Mouse (Mus musculus) embryonic facial prominence, embryonic 14.5 days (tissue): Measurements from ENCODE around the gene Hoxa13. TPM values are rescaled to one million over a fixed set of nuclear protein-coding genes. Genes with fewer than 3 reads are reported as not detected.

ENCODE experiments used
- ATAC-seq: fragments of 200-750 bp; cut with Nextera tagmentation; 2 replicates; pipeline ENCODE4 v1.8.0; 2017; ENCODE audit warnings: low read depth, moderate number of reproducible peaks, moderate TSS enrichment
- DNase-seq: peaks from one replicate; pipeline ENCODE4 v3.0.0-alpha.2; 2015; ENCODE audit warnings: low spot score
- H3K27ac ChIP-seq: fragments of 300-500 bp; sonication (generic); replicated peaks from 2 replicates; pipeline ENCODE4 v1.5.1; 2014; ENCODE audit warnings: low read depth, mild to moderate bottlenecking, low read length, moderate library complexity
- H3K27me3 ChIP-seq: fragments of 300-500 bp; sonication (generic); replicated peaks from 2 replicates; pipeline ENCODE4 v1.6.1; 2014; ENCODE audit warnings: low read length; ENCODE audit not compliant: control insufficient read depth, insufficient read depth
- H3K36me3 ChIP-seq: fragments of 300-500 bp; sonication (generic); 2 replicates; pipeline ENCODE4 v1.6.1; 2014; ENCODE audit warnings: low read length, mixed read lengths; ENCODE audit not compliant: control insufficient read depth, insufficient read depth
- H3K4me1 ChIP-seq: fragments of 300-500 bp; sonication (generic); 2 replicates; pipeline ENCODE4 v1.6.1; 2014; ENCODE audit warnings: antibody characterized with exemption, low read length; ENCODE audit not compliant: control insufficient read depth, insufficient read depth
- H3K4me2 ChIP-seq: fragments of 300-500 bp; sonication (generic); 2 replicates; pipeline ENCODE4 v1.6.1; 2014; ENCODE audit warnings: low read depth, mild to moderate bottlenecking, low read length, moderate library complexity, mixed read lengths
- H3K4me3 ChIP-seq: fragments of 300-500 bp; sonication (generic); 2 replicates; pipeline ENCODE4 v1.5.1; 2014; ENCODE audit warnings: low read depth, mild to moderate bottlenecking, low read length
- H3K9ac ChIP-seq: fragments of 300-500 bp; sonication (generic); 2 replicates; pipeline ENCODE4 v1.6.1; 2014; ENCODE audit warnings: low read depth, mild to moderate bottlenecking, low read length, moderate library complexity, mixed read lengths
- H3K9me3 ChIP-seq: fragments of 300-500 bp; sonication (generic); 2 replicates; pipeline ENCODE4 v1.6.1; 2016; ENCODE audit warnings: low read length; ENCODE audit not compliant: control insufficient read depth
- WGBS: fragments of 180-500 bp; shearing (Covaris S2); extraction: QIAGEN DNeasy Blood & Tissue Kit; methylation state at CpG from one replicate; pipeline ENCODE4 v1.1.7; 2014; 5-methylcytosine and 5-hydroxymethylcytosine counted together
- polyA plus RNA-seq: library from polyadenylated mRNA; unstranded; fragments of >200 nt; fragmentation: Nextera tagmentation; extraction: Ambion mirVana; gene quantifications from 2 replicates; pipeline ENCODE4 v1.2.1, GENCODE M21; 2014

Gene Hoxa13
- polyA plus RNA-seq, 1 experiment from 2014 or later = not detected

DNA sequence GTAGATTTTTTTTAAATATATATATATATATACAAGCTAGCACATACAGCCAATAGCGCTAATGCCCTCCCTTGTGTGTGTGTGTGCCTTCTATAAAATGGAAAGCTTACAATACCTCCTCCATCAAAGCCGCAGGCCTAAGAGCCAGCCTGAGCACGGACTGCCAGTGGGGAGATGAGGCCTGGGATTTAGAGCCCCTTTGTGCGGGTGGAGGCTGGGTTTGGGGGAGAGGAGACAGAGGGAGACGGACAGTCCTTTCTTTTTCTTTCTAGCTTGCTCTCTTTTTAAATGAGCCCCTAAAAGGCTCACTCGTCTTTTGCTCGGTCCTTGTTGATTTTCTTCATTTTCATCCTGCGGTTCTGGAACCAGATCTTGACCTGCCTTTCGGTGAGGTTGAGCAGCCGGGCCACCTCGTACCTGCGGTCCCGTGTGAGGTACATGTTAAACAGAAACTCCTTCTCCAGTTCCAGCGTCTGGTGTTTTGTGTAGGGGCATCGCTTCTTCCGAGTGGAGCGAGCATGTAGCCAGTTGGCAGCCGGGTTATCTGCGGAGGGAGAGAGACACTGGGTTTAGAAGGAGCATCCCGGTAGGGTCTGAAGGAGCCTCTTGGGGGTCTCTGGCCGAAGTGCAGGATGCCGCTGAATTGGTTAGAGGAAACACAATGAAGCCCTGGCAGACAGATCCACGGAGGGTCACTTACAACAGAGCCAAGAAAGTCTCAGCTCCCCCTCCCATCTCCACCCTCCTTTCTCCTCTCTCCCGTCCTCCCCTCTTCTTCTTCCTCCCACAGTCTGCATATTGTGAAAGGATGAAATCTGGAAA is 36.5 kb downstream of the Hoxa13 start:
- H3K4me3 ChIP-seq = no peak overlapping the region
- H3K36me3 ChIP-seq = no peaks in the 10 kb centered on the region
- peaks cover 99% of the 10 kb centered on the region for H3K27me3 ChIP-seq
- H3K4me1 ChIP-seq = peaks cover 3% of the 10 kb centered on the region; the same call in 1 of the 2 replicates
- H3K9me3 ChIP-seq = no peaks in the 10 kb centered on the region
- H3K27ac ChIP-seq = no peak overlapping the region
- no peak overlapping the region for H3K4me2 ChIP-seq
- H3K9ac ChIP-seq = no peak overlapping the region
- WGBS = 4% methylated on average over 24 of the region's 24 CpGs
- no peak for ATAC-seq
- no peak for DNase-seq

DNA sequence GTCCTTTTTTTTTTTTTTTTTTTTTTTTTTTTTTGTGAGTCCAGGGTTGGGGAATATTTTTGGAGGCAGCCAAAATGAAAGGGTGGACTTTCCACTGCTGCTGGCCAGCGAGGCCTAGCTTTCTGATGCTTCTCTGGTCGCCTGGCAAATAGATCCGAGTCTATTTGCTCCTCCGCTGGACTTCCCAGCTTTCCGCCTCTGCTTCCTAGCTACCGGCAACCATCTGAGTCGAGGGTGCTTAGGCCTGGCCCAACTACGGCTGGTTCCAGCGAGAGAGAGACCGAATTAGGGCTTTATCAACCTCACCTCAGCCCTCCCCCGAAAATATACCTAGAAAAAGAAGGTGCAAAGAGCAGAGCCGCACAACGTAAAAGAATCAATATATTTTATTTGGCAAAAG is 38.0 kb downstream of the Hoxa13 start:
- Histone ChIP-seq H3K27ac (no peak overlapping the region), H3K9ac (no peak overlapping the region), H3K36me3 (no peaks in the 10 kb centered on the region), H3K9me3 (no peaks in the 10 kb centered on the region), H3K4me1 (peaks cover 3% of the 10 kb centered on the region; the same call in 1 of the 2 replicates), H3K27me3 (peaks cover 100% of the 10 kb centered on the region), H3K4me2 (no peak overlapping the region), H3K4me3 (no peak overlapping the region)
- WGBS = 15% methylated on average over 13 of the region's 13 CpGs
- ATAC-seq (no peak), DNase-seq (no peak)

DNA sequence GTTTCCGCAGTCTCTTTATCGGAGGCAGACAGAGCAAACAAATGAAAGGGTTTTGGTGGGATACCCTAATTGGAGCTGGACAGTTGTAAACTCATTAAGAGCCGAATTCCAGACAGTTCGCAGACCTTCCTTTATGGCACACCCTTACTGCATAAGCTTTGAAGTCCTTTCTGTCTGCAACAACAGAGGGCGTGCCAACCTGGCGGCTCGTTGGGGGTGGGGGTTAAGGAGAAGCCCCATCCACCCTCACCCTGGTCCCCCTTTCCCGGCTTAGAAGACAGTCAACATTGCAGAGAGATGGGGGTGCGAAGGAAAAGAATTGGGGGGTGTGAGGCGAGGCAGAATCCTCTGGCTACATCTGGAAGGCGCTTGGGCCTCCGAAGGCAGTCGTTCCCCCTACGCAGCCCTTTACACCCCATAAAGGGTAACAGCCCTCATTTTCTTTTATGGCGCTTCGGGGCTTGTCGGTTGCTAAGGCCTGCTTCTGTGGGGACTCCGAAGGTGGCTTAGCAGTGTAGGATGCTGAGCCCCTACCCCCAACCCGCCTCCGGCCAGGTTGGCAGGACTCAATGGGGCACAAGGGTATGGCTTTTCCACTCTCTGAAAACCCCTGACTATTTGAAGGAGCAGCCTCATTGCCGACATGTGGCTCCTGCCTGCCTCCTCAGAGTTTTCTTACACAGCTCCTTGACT is 38.5 kb downstream of the Hoxa13 start:
- ATAC-seq (0 out of 2 replicates have a peak, but pooled peaks have one; percentile 2), DNase-seq (no peak)
- Histone ChIP-seq H3K4me3 (peak overlapping the region; percentile 49), H3K27ac (no peak overlapping the region), H3K36me3 (no peaks in the 10 kb centered on the region), H3K9me3 (no peaks in the 10 kb centered on the region), H3K27me3 (peaks cover 100% of the 10 kb centered on the region), H3K4me2 (peak overlapping the region; percentile 94), H3K9ac (no peak overlapping the region), H3K4me1 (peaks cover 7% of the 10 kb centered on the region; the same call in 1 of the 2 replicates)
- WGBS = 11% methylated on average over 21 of the region's 21 CpGs

DNA sequence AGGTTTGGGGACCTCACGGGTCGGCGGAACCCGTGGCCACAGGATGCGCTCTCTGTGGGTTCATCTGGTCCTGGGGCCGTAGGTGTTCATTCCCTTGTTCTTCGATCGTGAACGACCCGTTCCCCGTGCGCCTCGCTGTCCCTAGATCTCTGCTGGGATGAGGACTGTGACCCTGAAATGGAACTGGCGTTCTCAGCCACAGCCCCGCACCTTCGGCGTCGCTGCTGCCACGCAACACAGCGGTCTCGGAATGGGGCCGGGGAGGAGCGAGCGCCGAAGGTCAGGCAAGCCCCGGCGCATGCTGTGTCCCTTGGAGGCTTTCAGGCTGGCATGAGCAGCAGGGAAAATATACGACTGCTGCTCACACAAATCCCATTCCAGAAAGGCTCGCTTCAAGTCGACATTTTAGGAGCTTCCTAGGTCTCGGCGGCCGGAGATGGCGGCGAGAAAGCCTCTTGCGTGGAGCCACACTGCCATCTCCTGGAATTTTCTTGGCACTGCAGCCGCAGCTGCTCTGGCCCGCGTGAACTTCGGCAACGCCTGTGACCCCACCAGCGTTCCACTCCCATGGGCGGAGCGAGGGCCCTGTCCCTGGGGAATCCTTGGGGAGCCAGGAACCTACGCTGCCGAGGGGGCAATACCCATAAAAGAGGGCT is 39.2 kb downstream of the Hoxa13 start, which contains the start of gene Hoxa7:
Gene Hoxa7, minus strand, starts transcription at position 518 of the 656 bp plus-strand sequence.
- Histone ChIP-seq H3K9me3 (no peaks in the 10 kb centered on the region), H3K4me1 (peaks cover 10% of the 10 kb centered on the region; the same call in 1 of the 2 replicates), H3K36me3 (no peaks in the 10 kb centered on the region), H3K4me2 (peak within 1 kb of the TSS; percentile 94), H3K9ac (peak within 1 kb of the TSS; percentile 54), H3K4me3 (peak within 1 kb of the TSS; percentile 49), H3K27me3 (peaks cover 100% of the 10 kb centered on the region), H3K27ac (no peak within 1 kb of the TSS)
- under 1% methylated on average over 46 of the region's 46 CpGs for WGBS
- ATAC-seq (peak; percentile 71), DNase-seq (peak; percentile 88)

DNA sequence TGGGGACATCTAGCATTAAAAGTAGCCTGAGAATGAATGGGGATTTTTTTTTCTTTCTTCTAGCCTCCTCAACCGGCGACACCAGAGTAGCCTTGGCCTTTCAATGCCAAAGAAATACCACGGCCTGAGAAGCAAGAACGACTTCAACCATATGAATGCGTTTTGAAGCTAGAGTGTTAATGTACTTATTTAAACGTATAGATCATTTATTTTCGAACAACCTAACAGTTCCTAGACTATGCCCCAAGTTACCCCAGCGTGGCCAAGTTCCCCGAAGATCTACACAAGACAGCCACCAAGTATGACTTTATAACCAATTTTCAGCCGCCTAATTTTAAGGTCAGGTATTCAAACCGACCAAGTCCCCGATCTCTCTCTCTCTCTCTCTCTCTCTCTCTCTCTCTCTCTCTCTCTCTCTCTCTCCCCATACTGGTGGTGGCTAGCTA is 39.8 kb downstream of the Hoxa13 start:
- WGBS = 13% methylated on average over 12 of the region's 12 CpGs

DNA sequence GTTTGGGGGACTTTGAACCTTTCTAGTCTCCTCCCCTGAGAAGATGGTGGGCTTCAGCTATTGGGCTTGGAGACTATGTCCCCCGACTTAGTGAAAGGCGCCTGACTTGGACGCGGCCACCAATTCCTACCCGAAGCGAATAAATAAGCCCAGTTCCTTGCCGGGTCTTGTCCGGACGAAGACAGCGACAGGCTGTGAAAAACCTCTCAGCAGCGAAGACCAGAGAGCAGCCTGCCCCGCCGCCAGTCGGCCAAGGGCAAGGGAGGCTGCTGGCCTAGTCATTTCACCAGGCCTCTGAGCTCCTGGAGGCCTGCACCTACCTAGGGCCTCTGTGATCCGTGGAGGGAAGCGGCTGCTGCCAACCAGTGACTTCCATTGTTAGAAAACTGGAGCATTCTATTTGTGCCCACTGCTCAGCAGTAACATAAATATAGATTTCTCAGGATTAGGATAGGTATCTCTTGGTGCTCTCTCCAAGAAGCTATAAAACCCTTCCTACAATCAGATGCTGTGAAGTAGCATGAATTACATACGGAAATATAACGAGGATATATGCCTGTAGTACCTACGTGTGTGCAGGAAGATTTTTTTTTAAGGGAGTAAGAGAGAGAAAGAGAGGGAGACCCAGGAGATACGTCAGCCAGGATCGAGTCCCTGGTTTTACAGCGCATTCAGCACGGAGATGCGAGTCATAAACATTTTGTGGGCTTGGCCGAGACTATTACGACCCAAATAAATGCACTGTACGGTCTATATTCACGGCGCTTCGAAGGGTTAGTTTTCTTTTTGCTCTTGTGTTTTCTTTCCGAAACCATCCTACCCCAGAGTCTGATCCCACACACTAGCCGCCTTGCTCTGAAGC is 40.4 kb downstream of the Hoxa13 start:
- Histone ChIP-seq H3K36me3 (no peaks in the 10 kb centered on the region), H3K9me3 (no peaks in the 10 kb centered on the region), H3K4me3 (no peak overlapping the region; the same call in 1 of the 2 replicates), H3K4me1 (peaks cover 10% of the 10 kb centered on the region; the same call in 1 of the 2 replicates), H3K9ac (no peak overlapping the region), H3K4me2 (no peak overlapping the region), H3K27me3 (peaks cover 100% of the 10 kb centered on the region), H3K27ac (no peak overlapping the region)
- no peak for ATAC-seq
- DNase-seq = no peak
- 19% methylated on average over 32 of the region's 32 CpGs for WGBS

More for the DNA sequence above, 39.8 kb downstream of the Hoxa13 start:
- Histone ChIP-seq H3K27ac (no peak overlapping the region), H3K9me3 (no peaks in the 10 kb centered on the region), H3K27me3 (peaks cover 100% of the 10 kb centered on the region), H3K36me3 (no peaks in the 10 kb centered on the region), H3K9ac (no peak overlapping the region), H3K4me2 (peak overlapping the region; percentile 94), H3K4me1 (peaks cover 10% of the 10 kb centered on the region; the same call in 1 of the 2 replicates), H3K4me3 (peak overlapping the region; percentile 49)
- no peak for ATAC-seq
- DNase-seq = no peak

DNA sequence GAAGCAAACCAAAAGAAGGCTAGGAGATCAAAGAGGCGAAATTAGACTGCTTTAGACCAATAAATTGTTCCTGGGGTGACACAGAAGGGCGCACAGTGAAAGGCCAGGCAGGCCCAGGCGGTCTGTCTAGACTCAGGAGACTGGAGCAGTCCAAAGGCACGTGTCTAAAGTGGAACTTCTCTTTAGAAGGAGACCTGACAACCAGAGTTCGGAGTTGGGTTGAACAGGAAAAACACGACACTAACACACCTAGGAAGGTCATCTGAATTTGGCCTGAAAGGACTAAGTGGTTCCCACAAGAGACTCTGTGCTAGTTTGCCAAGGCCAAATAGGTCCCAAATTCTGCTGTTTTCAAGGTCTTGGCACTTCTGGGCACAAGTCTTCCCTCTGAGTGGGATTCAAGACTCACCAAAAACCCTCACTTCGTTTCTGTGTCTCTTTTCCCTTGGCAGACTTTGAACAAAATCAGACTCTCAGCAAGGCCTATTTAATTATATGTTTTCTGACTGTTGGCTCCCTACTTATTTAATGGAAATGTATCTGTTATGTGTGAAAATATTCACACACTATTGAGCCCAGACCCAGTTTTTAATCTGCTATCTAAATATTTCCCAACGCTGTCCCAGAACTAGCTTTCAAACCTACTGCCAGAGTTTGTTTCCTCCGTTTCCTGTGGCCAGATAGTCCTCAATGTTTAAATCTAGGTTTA is 41.3 kb downstream of the Hoxa13 start:
- Histone ChIP-seq H3K4me3 (no peak overlapping the region), H3K36me3 (no peaks in the 10 kb centered on the region), H3K4me1 (peaks cover 10% of the 10 kb centered on the region; the same call in 1 of the 2 replicates), H3K4me2 (no peak overlapping the region), H3K27ac (no peak overlapping the region), H3K9me3 (no peaks in the 10 kb centered on the region), H3K27me3 (peaks cover 100% of the 10 kb centered on the region), H3K9ac (no peak overlapping the region)
- ATAC-seq = no peak
- DNase-seq = no peak
- 29% methylated on average over 9 of the region's 9 CpGs for WGBS
